Mouse (Mus musculus) forebrain, embryonic 10.5 days (tissue): Measurements from ENCODE around the gene Ms4a5. TPM values are rescaled to one million over a fixed set of nuclear protein-coding genes. Genes with fewer than 3 reads are reported as not detected.
A peak's percentile ranks its signal among the peaks of the same experiment; 100 is the strongest.
"Not testable (repeated sequence)": the region's sequence is repeated elsewhere in the genome, so short reads cannot be mapped to it uniquely, and the experiment has no call there.

ENCODE experiments used
- DNase-seq: peaks from one replicate; pipeline ENCODE4 v3.0.0-alpha.2; 2017; ENCODE audit warnings: low spot score; ENCODE audit errors: extremely low spot score
- H3K27ac ChIP-seq: fragments of 300-500 bp; sonication (generic); 2 replicates; pipeline ENCODE4 v1.5.1; 2016; ENCODE audit warnings: mild to moderate bottlenecking
- H3K27me3 ChIP-seq: fragments of 300-500 bp; sonication (generic); 2 replicates; pipeline ENCODE4 v1.6.1; 2016; ENCODE audit warnings: mild to moderate bottlenecking; ENCODE audit not compliant: poor library complexity, severe bottlenecking
- H3K36me3 ChIP-seq: fragments of 300-500 bp; sonication (generic); replicated peaks from 2 replicates; pipeline ENCODE4 v1.6.1; 2016; ENCODE audit warnings: mild to moderate bottlenecking, moderate library complexity
- H3K4me1 ChIP-seq: fragments of 300-500 bp; sonication (generic); 2 replicates; pipeline ENCODE4 v1.6.1; 2016
- H3K4me3 ChIP-seq: fragments of 300-500 bp; sonication (generic); 2 replicates; pipeline ENCODE4 v1.5.1; 2016; ENCODE audit warnings: mild to moderate bottlenecking, moderate library complexity
- H3K9me3 ChIP-seq: fragments of 300-500 bp; sonication (generic); 2 replicates; pipeline ENCODE4 v1.6.1; 2016; ENCODE audit warnings: mild to moderate bottlenecking, moderate library complexity
- WGBS: fragments of 180-500 bp; shearing (Covaris S2); methylation state at CpG from one replicate; pipeline ENCODE4 v1.1.7; 2016; 5-methylcytosine and 5-hydroxymethylcytosine counted together
- polyA plus RNA-seq: library from polyadenylated mRNA; unstranded; fragments of >200 nt; fragmentation: Nextera tagmentation; extraction: Ambion mirVana; gene quantifications from 2 replicates; pipeline ENCODE4 v1.2.1, GENCODE M21; 2016

The Ms4a5 gene
- polyA plus RNA-seq, result not detected in 2 replicates

DNA sequence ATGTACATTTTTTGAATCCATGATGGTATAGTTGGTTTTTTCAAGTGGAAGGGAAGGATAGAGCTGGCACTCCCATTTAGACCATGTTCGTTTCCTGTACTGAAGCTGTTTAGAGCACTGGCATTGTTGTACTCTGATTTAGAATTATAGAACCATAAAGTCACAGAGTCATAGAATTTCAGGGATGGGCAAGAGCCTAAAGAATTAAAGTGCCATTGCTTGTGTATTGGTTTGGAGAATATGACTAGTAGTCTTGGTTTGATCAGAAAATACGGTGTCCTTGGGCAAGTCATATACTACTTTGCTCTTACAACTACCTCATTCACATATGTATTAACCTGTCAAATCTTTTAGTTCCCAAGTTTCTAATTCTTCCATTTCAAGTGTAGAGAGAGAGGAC lies at the start of gene Ms4a5:
Gene Ms4a5 (minus strand): TSS at position 101 of the 400 bp plus-strand sequence.
- no peaks in the 10 kb centered on the region for H3K9me3 ChIP-seq
- no peaks in the 10 kb centered on the region for H3K36me3 ChIP-seq
- WGBS, result 92% methylated on average over 2 of the region's 2 CpGs
- H3K27ac ChIP-seq, result no peak within 1 kb of the TSS
- no peak for DNase-seq
- no peaks in the 10 kb centered on the region for H3K27me3 ChIP-seq
- no peaks in the 10 kb centered on the region for H3K4me1 ChIP-seq
- no peak within 1 kb of the TSS for H3K4me3 ChIP-seq

DNA sequence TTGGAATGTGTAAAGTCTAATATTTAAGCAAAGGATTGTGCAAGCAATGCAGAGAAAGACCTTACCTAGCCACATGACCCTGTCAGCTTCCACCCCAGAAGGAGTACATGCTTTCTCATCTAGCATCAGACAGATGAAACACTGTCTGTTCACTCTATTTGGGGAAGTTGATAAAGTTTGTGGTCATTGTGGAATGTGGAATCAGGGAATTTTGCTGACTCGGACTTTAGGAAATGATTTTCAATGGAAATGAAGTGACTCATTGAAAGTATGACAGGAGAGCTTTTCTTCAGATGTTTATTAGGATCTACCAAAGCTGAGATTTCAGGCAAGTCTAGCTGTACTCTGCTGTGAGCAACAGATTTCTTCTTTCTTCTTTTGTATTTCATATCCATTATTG lies 37.5 kb upstream of the Ms4a5 start:
- no peaks in the 10 kb centered on the region for H3K27me3 ChIP-seq
- no peaks in the 10 kb centered on the region for H3K36me3 ChIP-seq
- 90% methylated on average over 1 of the region's 1 CpGs for WGBS
- H3K9me3 ChIP-seq, result no peaks in the 10 kb centered on the region
- no peak overlapping the region for H3K4me3 ChIP-seq
- peaks cover 3% of the 10 kb centered on the region; the same call in 1 of the 2 replicates for H3K4me1 ChIP-seq
- H3K27ac ChIP-seq, result no peak overlapping the region
- DNase-seq, result no peak

DNA sequence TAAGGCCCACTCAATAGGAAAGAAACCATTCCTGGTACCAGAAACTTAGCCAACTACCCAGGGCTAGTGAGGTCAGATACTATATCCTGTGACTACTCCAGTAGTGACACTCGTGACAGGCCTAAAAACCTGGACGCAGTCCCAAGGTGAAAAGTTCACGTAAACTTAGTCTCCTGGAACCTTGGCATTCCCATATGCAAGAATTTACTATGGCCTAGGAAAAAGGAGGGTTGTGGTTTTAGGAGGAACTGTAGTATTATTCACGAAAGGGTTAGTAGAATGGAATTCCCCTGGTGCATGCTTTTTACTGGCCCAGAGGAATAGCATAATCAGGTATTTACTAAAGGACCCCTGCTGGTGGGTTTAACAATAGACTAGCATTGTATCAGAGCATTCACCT lies 33.1 kb upstream of the Ms4a5 start:
- Histone ChIP-seq H3K9me3 (no peaks in the 10 kb centered on the region), H3K27ac (no peak overlapping the region), H3K4me3 (no peak overlapping the region), H3K27me3 (no peaks in the 10 kb centered on the region), H3K36me3 (no peaks in the 10 kb centered on the region), H3K4me1 (no peaks in the 10 kb centered on the region)
- WGBS, result 92% methylated on average over 4 of the region's 4 CpGs
- no peak for DNase-seq

DNA sequence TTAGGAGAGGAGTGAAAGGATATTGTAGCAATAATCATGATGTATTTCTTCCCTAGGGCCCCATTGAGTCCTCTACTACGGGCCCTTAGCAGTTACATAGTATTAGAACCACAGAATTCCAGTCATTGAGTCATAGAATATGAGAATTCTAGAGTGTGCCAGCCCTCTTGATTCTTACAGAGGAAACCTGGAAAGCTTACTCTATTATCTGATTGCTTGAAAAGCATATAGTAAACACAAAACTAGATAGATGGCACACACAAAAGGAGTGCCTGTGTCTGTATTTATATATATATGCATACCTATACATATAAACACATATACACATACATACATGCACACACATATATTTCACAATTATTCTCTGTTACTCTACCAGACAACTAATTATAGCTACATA lies 30.7 kb upstream of the Ms4a5 start, which contains the start of gene Ms4a14:
Gene Ms4a14 (minus strand): TSS at position 101 of the 400 bp plus-strand sequence.
- Histone ChIP-seq H3K4me1 (no peaks in the 10 kb centered on the region), H3K36me3 (no peaks in the 10 kb centered on the region), H3K4me3 (no peak within 1 kb of the TSS), H3K9me3 (no peaks in the 10 kb centered on the region), H3K27me3 (no peaks in the 10 kb centered on the region), H3K27ac (no peak within 1 kb of the TSS)
- WGBS, result 88% methylated on average over 1 of the region's 1 CpGs
- no peak for DNase-seq

DNA sequence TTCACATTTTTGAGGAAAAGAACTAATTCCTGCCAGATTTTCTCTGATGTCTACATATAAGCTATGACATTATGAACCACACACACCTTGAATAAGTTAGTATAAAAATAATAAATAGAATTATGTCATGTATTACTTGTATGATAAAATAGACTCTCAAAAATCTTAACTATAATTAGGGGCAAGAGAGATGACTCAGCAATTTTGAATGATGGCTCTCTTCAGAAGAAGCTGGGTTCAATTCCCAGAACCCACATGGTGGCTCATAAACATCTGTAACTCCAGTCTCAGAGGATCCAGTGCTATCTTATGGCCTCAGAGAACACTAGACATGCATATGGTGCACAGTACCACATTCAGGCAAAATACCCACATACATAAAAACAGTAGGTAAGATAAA lies 25.2 kb upstream of the Ms4a5 start:
- H3K36me3 ChIP-seq, result no peaks in the 10 kb centered on the region
- H3K4me3 ChIP-seq, result no peak overlapping the region
- no peaks in the 10 kb centered on the region for H3K27me3 ChIP-seq
- no peak overlapping the region for H3K27ac ChIP-seq
- DNase-seq, result no peak
- no peaks in the 10 kb centered on the region for H3K9me3 ChIP-seq
- no peaks in the 10 kb centered on the region for H3K4me1 ChIP-seq

DNA sequence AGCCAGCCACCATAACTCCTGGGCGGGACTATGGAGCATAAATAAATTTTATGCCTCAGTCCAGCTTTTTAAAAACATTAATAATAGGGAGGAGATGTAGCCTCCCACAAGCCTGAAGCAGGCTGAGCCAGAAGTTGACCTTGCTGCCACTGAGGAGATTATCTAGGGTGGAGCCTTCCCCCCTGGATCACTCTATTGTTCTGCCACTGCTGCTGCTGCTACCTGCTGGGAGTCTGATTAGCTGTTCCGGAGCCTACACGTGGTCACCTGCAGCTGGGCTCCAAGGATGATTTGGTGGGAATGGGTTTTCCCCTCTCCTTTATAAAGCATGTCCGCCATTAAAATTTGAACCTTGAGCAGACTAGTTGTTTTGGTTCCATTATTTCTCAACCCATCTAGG lies 15.9 kb upstream of the Ms4a5 start:
- 23% methylated on average over 4 of the region's 4 CpGs for WGBS
- H3K4me1 ChIP-seq, H3K9me3 ChIP-seq, H3K27ac ChIP-seq, H3K27me3 ChIP-seq, DNase-seq, H3K4me3 ChIP-seq, H3K36me3 ChIP-seq: not testable (repeated sequence)

DNA sequence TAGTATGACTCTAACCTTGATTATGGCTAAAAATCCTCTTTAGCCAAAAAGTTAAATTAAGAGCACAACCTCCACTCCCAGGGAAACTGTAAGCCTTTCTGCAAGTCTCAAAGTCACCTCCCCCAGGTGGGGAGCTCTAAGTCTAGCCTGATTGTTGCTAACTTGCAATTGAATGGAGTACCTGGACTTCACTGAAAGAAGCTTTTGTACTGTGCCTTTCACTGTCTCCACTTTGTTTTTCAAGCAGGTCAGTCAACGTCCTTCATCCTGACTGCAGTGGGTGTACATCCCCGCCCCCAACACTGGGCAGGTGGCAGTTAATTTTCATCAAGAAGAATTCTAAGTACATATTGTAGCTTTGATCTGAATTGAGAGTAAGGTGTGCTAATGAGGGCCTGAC lies 15.3 kb upstream of the Ms4a5 start:
- Histone ChIP-seq H3K4me3 (no peak overlapping the region), H3K36me3 (no peaks in the 10 kb centered on the region), H3K27ac (no peak overlapping the region), H3K9me3 (no peaks in the 10 kb centered on the region), H3K27me3 (no peaks in the 10 kb centered on the region), H3K4me1 (no peaks in the 10 kb centered on the region)
- 32% methylated on average over 2 of the region's 2 CpGs for WGBS
- DNase-seq, result no peak

DNA sequence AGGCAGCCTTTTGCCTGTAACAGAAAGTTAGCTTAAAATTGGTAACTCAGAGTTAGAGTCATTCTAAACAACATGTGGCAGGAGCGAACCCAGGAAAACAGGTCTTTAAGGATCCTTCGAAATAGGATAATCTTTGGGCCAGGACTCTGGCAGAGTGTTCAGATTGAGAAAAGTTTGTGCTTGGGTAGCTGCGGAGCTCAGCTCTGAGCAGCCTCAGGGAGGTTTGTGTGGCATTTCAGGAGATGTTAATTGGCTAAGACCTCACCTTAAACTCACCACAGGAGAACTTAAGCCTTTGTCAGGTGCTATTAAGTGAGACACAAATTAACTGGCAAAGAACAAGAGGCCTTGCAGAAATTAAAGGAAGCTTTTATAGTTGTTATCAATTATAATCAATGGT lies 9.9 kb upstream of the Ms4a5 start:
- not testable (repeated sequence) for H3K36me3 ChIP-seq, H3K4me1 ChIP-seq, H3K27me3 ChIP-seq, H3K27ac ChIP-seq, H3K9me3 ChIP-seq
- DNase-seq, result peak; percentile 16
- WGBS, result 6% methylated on average over 3 of the region's 3 CpGs
- H3K4me3 ChIP-seq, result peak overlapping the region; percentile 47; the same call in 1 of the 2 replicates

DNA sequence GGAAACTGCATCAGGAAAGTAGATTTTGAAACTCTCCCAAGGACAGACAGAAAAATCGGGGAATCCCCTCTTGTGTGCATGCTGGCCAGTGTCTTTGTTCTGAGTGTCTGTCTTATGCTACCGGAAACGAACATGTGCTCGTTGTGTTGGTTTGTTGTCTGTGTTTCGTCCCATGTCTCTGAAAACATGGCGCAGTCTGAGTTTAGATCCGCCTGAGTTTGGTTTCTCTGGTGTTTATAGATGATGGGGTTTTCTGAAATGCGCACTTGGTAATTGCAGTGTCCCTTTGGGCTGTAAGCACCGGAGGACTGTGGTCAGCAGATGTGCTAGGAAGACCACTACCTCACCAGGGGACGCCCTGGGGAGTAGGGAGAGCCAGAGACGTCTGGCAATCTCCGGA lies 9.3 kb upstream of the Ms4a5 start:
- no peaks in the 10 kb centered on the region for H3K27me3 ChIP-seq
- peak overlapping the region; percentile 47 for H3K4me3 ChIP-seq
- peak; percentile 26 for DNase-seq
- no peaks in the 10 kb centered on the region for H3K9me3 ChIP-seq
- H3K4me1 ChIP-seq, result 0 out of 2 replicates have a peak, but pooled peaks cover 4% of the 10 kb centered on the region
- 12% methylated on average over 12 of the region's 12 CpGs for WGBS
- peak overlapping the region; percentile 68; the same call in 1 of the 2 replicates for H3K27ac ChIP-seq
- no peaks in the 10 kb centered on the region for H3K36me3 ChIP-seq

DNA sequence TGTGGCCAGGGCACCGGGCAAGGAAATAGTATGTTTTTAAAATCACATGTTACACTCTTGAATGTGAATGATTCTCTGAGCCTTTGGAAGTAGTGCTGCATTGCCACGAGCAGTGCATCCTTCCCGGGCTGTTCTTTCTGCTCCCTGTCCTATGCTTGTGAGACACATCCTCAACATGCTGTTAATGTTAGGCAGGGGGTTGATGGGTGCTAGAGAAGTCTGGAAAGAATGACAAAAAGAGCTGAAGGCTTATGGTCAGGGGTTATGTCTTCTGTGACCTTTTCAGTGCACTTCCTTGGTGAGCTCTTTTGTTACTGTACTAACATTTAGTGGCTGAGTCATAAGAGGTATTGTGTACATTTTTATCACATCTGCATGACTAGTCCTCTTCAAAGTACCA lies 3.5 kb downstream of the Ms4a5 start:
- H3K36me3 ChIP-seq, result no peaks in the 10 kb centered on the region
- no peak overlapping the region for H3K4me3 ChIP-seq
- H3K9me3 ChIP-seq, result no peaks in the 10 kb centered on the region
- WGBS, result 85% methylated on average over 3 of the region's 3 CpGs
- no peaks in the 10 kb centered on the region for H3K4me1 ChIP-seq
- DNase-seq, result no peak
- no peaks in the 10 kb centered on the region for H3K27me3 ChIP-seq
- no peak overlapping the region for H3K27ac ChIP-seq

DNA sequence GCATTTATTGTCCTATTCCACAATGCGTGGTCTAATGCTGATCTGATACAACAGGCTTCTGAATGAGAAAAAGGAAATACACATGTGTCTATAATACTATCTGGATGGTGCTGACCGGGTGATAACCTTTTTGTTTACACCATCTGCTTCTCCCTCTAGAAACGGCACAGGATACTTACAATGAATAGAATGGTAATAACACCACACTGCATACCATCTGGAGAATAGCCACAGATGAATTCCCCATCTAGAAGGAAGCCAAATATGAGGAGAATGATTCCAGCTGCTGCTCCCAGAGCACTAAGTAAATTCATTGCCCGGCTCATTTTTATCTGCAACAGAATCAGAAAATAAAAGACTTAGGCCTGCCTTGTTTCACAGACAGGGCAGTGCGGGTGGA lies 7.2 kb downstream of the Ms4a5 start:
- no peaks in the 10 kb centered on the region for H3K27me3 ChIP-seq
- H3K9me3 ChIP-seq, result no peaks in the 10 kb centered on the region
- H3K27ac ChIP-seq, result no peak overlapping the region
- no peaks in the 10 kb centered on the region for H3K36me3 ChIP-seq
- no peak for DNase-seq
- no peak overlapping the region for H3K4me3 ChIP-seq
- H3K4me1 ChIP-seq, result no peaks in the 10 kb centered on the region
- 83% methylated on average over 5 of the region's 5 CpGs for WGBS

DNA sequence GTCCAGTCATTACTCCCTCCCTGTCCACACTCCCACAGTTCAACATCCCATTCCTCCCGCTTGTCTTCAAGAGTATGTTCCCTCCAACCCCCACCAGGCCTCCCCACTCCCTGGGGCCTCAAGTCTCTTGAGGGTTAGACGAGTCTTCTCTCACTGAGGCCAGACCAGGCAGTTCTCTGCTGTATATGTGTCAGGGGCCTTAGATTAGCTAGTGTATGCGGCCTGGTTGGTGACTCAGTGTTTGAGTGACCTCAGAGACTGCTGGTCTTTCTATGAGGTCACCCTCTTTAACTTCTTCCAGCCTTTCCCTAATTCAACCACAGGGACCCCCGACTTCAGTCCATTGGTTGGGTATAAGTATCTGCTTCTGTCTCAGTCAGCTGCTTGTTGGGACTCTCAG lies 16.7 kb downstream of the Ms4a5 start:
- WGBS, result 78% methylated on average over 4 of the region's 4 CpGs

DNA sequence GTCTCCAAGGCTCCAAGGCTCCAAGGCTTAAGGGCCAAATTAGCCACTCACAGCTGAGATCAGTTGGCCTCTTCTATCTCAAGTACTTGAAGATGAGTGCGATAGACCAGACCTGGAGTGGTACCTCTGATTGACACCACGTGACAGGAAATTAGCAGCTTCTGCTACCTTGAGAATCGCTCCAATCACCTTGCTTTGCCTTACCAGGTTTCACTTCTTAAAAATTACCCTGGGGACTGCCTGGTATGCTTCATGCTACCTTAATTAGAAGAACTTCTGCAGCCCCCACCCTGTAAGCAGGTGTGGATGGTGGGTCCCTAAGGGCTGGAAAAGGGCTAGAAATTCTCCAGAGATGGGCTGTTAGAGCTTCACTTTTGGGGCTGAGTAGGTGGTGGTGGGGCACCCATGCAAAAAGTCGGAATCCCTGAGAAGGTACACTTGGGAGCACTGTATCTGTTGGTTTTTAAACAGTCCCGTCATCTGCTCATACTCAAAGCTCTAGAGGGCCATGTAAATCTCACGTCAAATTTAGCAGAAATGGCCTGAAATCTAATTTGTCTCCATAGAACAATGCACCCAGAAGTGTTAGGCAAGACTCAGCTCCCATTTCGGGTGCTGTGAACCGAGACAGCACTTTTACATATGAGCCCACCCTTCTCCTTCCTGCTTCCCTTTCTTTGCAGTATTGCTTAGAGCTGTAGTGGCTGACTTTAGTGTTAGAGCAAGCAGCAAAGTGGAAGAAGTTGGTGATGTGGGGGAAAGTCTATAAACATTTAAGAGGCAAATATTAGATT lies 17.4 kb downstream of the Ms4a5 start, which contains the start of gene Ms4a1:
Gene Ms4a1 (minus strand): TSS at position 190 of the 794 bp plus-strand sequence.
- Histone ChIP-seq H3K4me1 (no peaks in the 10 kb centered on the region), H3K4me3 (no peak within 1 kb of the TSS), H3K36me3 (no peaks in the 10 kb centered on the region), H3K27ac (no peak within 1 kb of the TSS), H3K9me3 (no peaks in the 10 kb centered on the region), H3K27me3 (no peaks in the 10 kb centered on the region)
- WGBS, result 90% methylated on average over 8 of the region's 8 CpGs
- no peak for DNase-seq

More for the DNA sequence above, 16.7 kb downstream of the Ms4a5 start:
- Histone ChIP-seq H3K27me3 (no peaks in the 10 kb centered on the region), H3K9me3 (no peaks in the 10 kb centered on the region), H3K4me1 (no peaks in the 10 kb centered on the region), H3K4me3 (no peak overlapping the region), H3K36me3 (no peaks in the 10 kb centered on the region), H3K27ac (no peak overlapping the region)
- no peak for DNase-seq
